Mouse (Mus musculus) embryo, embryonic 10.5 days (tissue): ENCODE measurements at regions not wholly inside any gene's neighbourhood (a gene's known extent, or its start where the extent isn't known, plus 50 kb on each side); places are given as distances from the start of the nearest gene placed in this dataset.

ENCODE experiments used
- DNase-seq: peaks from one replicate; pipeline ENCODE4 v3.0.0-alpha.2; 2015; ENCODE audit warnings: low spot score

DNA sequence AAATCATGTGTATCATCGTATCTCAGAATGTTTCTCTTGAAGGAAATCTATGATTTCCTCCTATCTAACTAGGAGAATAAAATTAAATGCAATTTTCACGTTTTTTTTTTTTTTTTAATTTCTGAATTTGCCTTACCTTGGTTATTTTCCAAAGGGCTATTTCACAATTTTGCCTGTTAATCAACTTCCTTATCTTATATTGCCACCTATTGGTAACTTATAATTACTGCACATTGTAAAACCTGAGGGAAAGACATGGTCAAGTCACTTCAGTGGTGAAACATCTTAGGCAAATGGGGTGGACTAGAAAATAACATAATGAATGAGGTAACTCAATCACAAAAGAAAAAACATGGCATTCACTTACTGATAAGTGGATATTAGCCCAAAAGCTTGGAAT lies 232.0 kb downstream of the Nap1l3 start:
- peak; percentile 10 for DNase-seq
